Mouse (Mus musculus) midbrain, embryonic 10.5 days (tissue): Measurements from ENCODE around the gene Fbxo24. TPM values are rescaled to one million over a fixed set of nuclear protein-coding genes. Genes with fewer than 3 reads are reported as not detected.

ENCODE experiments used
- DNase-seq: peaks from one replicate; pipeline ENCODE4 v3.0.0-alpha.2; 2017; ENCODE audit warnings: low spot score
- H3K27ac ChIP-seq: fragments of 300-500 bp; sonication (generic); replicated peaks from 2 replicates; pipeline ENCODE4 v1.5.1; 2016; ENCODE audit warnings: mild to moderate bottlenecking
- H3K27me3 ChIP-seq: fragments of 300-500 bp; sonication (generic); 2 replicates; pipeline ENCODE4 v1.6.1; 2016; ENCODE audit warnings: low read depth, mild to moderate bottlenecking; ENCODE audit not compliant: poor library complexity, severe bottlenecking
- H3K36me3 ChIP-seq: fragments of 300-500 bp; sonication (generic); 2 replicates; pipeline ENCODE4 v1.6.1; 2016; ENCODE audit warnings: mild to moderate bottlenecking, moderate library complexity
- H3K4me1 ChIP-seq: fragments of 300-500 bp; sonication (generic); 2 replicates; pipeline ENCODE4 v1.6.1; 2016
- H3K4me3 ChIP-seq: fragments of 300-500 bp; sonication (generic); 2 replicates; pipeline ENCODE4 v1.5.1; 2016; ENCODE audit warnings: mild to moderate bottlenecking, moderate library complexity
- H3K9me3 ChIP-seq: fragments of 300-500 bp; sonication (generic); replicated peaks from 2 replicates; pipeline ENCODE4 v1.6.1; 2016; ENCODE audit warnings: mild to moderate bottlenecking
- WGBS: fragments of 180-500 bp; shearing (Covaris S2); methylation state at CpG from one replicate; pipeline ENCODE4 v1.1.7; 2016; 5-methylcytosine and 5-hydroxymethylcytosine counted together
- polyA plus RNA-seq: library from polyadenylated mRNA; unstranded; fragments of >200 nt; fragmentation: Nextera tagmentation; extraction: Ambion mirVana; gene quantifications from 2 replicates; pipeline ENCODE4 v1.2.1, GENCODE M21; 2016

Gene Fbxo24
- polyA plus RNA-seq, 1 experiment from 2014 or later, result 0.28 TPM

- H3K36me3 ChIP-seq, result peaks cover 55% of the 10 kb centered on the region
- peaks cover 31% of the 10 kb centered on the region for H3K4me1 ChIP-seq
- H3K4me3 ChIP-seq, result no peak overlapping the region
- WGBS, result 95% methylated on average over 10 of the region's 10 CpGs
- no peak for DNase-seq
- no peak overlapping the region for H3K27ac ChIP-seq
- H3K9me3 ChIP-seq, result no peaks in the 10 kb centered on the region
- H3K27me3 ChIP-seq, result no peaks in the 10 kb centered on the region
These were observed 24.6 kb upstream of the Fbxo24 start for GRCm38 (mm10) chr5:137653366-137653765.

GRCm38 (mm10) chr5:137652474-137652873 is 23.7 kb upstream of the Fbxo24 start:
- Histone ChIP-seq H3K9me3 (no peaks in the 10 kb centered on the region), H3K36me3 (peaks cover 50% of the 10 kb centered on the region), H3K4me1 (peaks cover 31% of the 10 kb centered on the region), H3K27ac (no peak overlapping the region), H3K27me3 (peaks cover under 1% of the 10 kb centered on the region; the same call in 1 of the 2 replicates), H3K4me3 (no peak overlapping the region)
- DNase-seq, result peak; percentile 68
- WGBS, result 19% methylated on average over 3 of the region's 3 CpGs

- peak; percentile 38 for DNase-seq
- no peaks in the 10 kb centered on the region for H3K9me3 ChIP-seq
- peaks cover 39% of the 10 kb centered on the region for H3K36me3 ChIP-seq
- peaks cover 41% of the 10 kb centered on the region for H3K4me1 ChIP-seq
- H3K27ac ChIP-seq, result peak overlapping the region; percentile 29
- H3K4me3 ChIP-seq, result peak overlapping the region; percentile 18
- 10% methylated on average over 18 of the region's 18 CpGs for WGBS
- H3K27me3 ChIP-seq, result peaks cover 26% of the 10 kb centered on the region
These were observed 21.1 kb upstream of the Fbxo24 start for GRCm38 (mm10) chr5:137649669-137650571.

GRCm38 (mm10) chr5:137649251-137649650 is 20.4 kb upstream of the Fbxo24 start:
- no peak overlapping the region for H3K4me3 ChIP-seq
- no peak overlapping the region for H3K27ac ChIP-seq
- 38% methylated on average over 4 of the region's 4 CpGs for WGBS
- peaks cover 46% of the 10 kb centered on the region for H3K4me1 ChIP-seq
- peaks cover 33% of the 10 kb centered on the region for H3K27me3 ChIP-seq
- DNase-seq, result no peak
- H3K36me3 ChIP-seq, result peaks cover 33% of the 10 kb centered on the region
- H3K9me3 ChIP-seq, result no peaks in the 10 kb centered on the region

GRCm38 (mm10) chr5:137647827-137648601 is 19.2 kb upstream of the Fbxo24 start:
- peaks cover 48% of the 10 kb centered on the region for H3K4me1 ChIP-seq
- no peak overlapping the region for H3K27ac ChIP-seq
- no peak for DNase-seq
- 80% methylated on average over 9 of the region's 9 CpGs for WGBS
- no peak overlapping the region for H3K4me3 ChIP-seq
- H3K36me3 ChIP-seq, result peaks cover 20% of the 10 kb centered on the region
- peaks cover 45% of the 10 kb centered on the region for H3K27me3 ChIP-seq
- H3K9me3 ChIP-seq, result no peaks in the 10 kb centered on the region

GRCm38 (mm10) chr5:137645652-137646091 is 16.9 kb upstream of the Fbxo24 start, which contains the start of gene Irs3:
Gene Irs3 (minus strand): TSS chr5:137645714.
- Histone ChIP-seq H3K27me3 (peaks cover 55% of the 10 kb centered on the region), H3K36me3 (peaks cover 22% of the 10 kb centered on the region), H3K9me3 (no peaks in the 10 kb centered on the region), H3K4me3 (peak within 1 kb of the TSS; percentile 45), H3K4me1 (peaks cover 39% of the 10 kb centered on the region), H3K27ac (no peak within 1 kb of the TSS)
- 12% methylated on average over 11 of the region's 11 CpGs for WGBS
- no peak for DNase-seq

GRCm38 (mm10) chr5:137645091-137645651 is 16.4 kb upstream of the Fbxo24 start:
- Histone ChIP-seq H3K4me1 (peaks cover 34% of the 10 kb centered on the region), H3K36me3 (peaks cover 27% of the 10 kb centered on the region), H3K4me3 (peak overlapping the region; percentile 45), H3K9me3 (no peaks in the 10 kb centered on the region), H3K27me3 (peaks cover 55% of the 10 kb centered on the region), H3K27ac (no peak overlapping the region)
- 4% methylated on average over 44 of the region's 44 CpGs for WGBS
- peak; percentile 47 for DNase-seq

GRCm38 (mm10) chr5:137644484-137644883 is 15.7 kb upstream of the Fbxo24 start:
- DNase-seq, result no peak
- Histone ChIP-seq H3K4me3 (peak overlapping the region; percentile 23; the same call in 1 of the 2 replicates), H3K27ac (0 out of 2 replicates have a peak overlapping the region, but pooled peaks have one; percentile 1), H3K4me1 (peaks cover 27% of the 10 kb centered on the region), H3K27me3 (peaks cover 55% of the 10 kb centered on the region), H3K9me3 (no peaks in the 10 kb centered on the region), H3K36me3 (peaks cover 34% of the 10 kb centered on the region)
- WGBS, result 38% methylated on average over 19 of the region's 19 CpGs

- H3K27ac ChIP-seq, result no peak overlapping the region
- peaks cover 17% of the 10 kb centered on the region for H3K4me1 ChIP-seq
- peaks cover 50% of the 10 kb centered on the region for H3K36me3 ChIP-seq
- H3K27me3 ChIP-seq, result peaks cover 55% of the 10 kb centered on the region
- H3K9me3 ChIP-seq, result no peaks in the 10 kb centered on the region
- H3K4me3 ChIP-seq, result no peak overlapping the region
- 57% methylated on average over 4 of the region's 4 CpGs for WGBS
- DNase-seq, result no peak
These were observed 14.1 kb upstream of the Fbxo24 start for GRCm38 (mm10) chr5:137642886-137643285.

GRCm38 (mm10) chr5:137641054-137641453 is 12.3 kb upstream of the Fbxo24 start, which contains the start of gene Sap25:
Gene Sap25 (plus strand): TSS chr5:137641334.
- peaks cover 17% of the 10 kb centered on the region for H3K4me1 ChIP-seq
- H3K27me3 ChIP-seq, result peaks cover 40% of the 10 kb centered on the region
- no peaks in the 10 kb centered on the region for H3K9me3 ChIP-seq
- H3K36me3 ChIP-seq, result peaks cover 68% of the 10 kb centered on the region
- H3K4me3 ChIP-seq, result no peak within 1 kb of the TSS
- H3K27ac ChIP-seq, result no peak within 1 kb of the TSS
- 89% methylated on average over 19 of the region's 19 CpGs for WGBS
- DNase-seq, result no peak

- Histone ChIP-seq H3K36me3 (peaks cover 84% of the 10 kb centered on the region), H3K4me1 (peaks cover 4% of the 10 kb centered on the region; the same call in 1 of the 2 replicates), H3K9me3 (no peaks in the 10 kb centered on the region), H3K27ac (no peak overlapping the region), H3K4me3 (no peak overlapping the region), H3K27me3 (peaks cover 25% of the 10 kb centered on the region)
- no peak for DNase-seq
- WGBS, result 90% methylated on average over 7 of the region's 7 CpGs
These were observed 10.7 kb upstream of the Fbxo24 start for GRCm38 (mm10) chr5:137639472-137639871.

GRCm38 (mm10) chr5:137633397-137634084 is 4.7 kb upstream of the Fbxo24 start:
- H3K4me3 ChIP-seq, result no peak overlapping the region
- H3K4me1 ChIP-seq, result peaks cover 43% of the 10 kb centered on the region
- H3K27me3 ChIP-seq, result no peaks in the 10 kb centered on the region
- H3K27ac ChIP-seq, result no peak overlapping the region; the same call in 1 of the 2 replicates
- no peaks in the 10 kb centered on the region for H3K9me3 ChIP-seq
- peaks cover 70% of the 10 kb centered on the region for H3K36me3 ChIP-seq
- no peak for DNase-seq
- 86% methylated on average over 12 of the region's 12 CpGs for WGBS
